Mouse (Mus musculus): ENCODE data around the gene Mat2b.

- no peak for TF ChIP-seq CTCF (IDR thresholded peaks at IDR 0.05; ENCODE audit: low read depth)
- no peak; the same call in 1 of the 2 replicates for TF ChIP-seq EP300 (IDR thresholded peaks at IDR 0.05; ENCODE audit: low read depth)
Observed at GRCm38 (mm10) chr11:40733339-40734174, 38.6 kb upstream of the Mat2b start, which contains the start of the genes Hmmr and Nudcd2.
